Mouse (Mus musculus): ENCODE data around the gene Pdia4. TPM values are rescaled to one million over a fixed set of nuclear protein-coding genes. Genes with fewer than 3 reads are reported as not detected.
"Not testable (repeated sequence)": the region's sequence is repeated elsewhere in the genome, so short reads cannot be mapped to it uniquely, and the experiment has no call there.

The Pdia4 gene
- 39.3 and 47.8 TPM in 2 replicates for polyA plus RNA-seq (2012; rRNA removed)

DNA sequence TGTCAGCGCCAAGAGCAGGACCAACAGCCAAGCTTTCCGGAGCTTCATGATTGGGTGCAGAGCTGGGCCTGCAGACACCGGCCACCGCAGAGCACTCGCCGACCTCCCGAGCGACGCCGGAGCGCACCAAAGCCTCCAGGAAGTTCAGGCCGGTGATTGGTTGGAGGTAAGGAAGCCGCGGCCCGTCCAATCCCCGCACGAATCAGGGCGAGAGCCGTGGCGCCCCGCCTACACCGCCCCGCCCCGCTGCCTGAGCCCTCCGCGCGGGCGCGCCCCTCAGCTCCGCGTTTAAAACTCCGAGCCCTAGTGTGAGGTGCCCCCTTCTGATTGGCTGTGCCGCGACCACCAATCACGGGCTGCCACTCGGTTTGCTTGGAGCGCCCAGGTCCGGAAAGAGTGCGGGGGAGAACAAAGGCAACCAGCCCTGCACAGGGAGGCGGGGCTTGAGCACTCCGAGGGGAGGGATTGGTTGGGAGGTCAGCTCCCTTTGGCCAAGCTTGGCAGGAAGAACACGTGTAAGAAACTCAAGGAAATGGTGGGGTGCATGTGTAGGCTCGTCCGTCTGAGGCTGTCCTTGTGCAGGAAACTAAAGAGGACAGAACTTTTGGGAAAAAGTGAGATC, at the start of gene Pdia4:
Pdia4 (minus strand) TSS at position 174 of the 622 bp plus-strand sequence.
- peak; percentile 97 to 99 for DNase-seq (ENCODE audit: low read depth in 1 of 2, low spot score in 2 of 2)
- Histone ChIP-seq H3K4me3 (ENCODE audit: extremely low read depth, insufficient read depth, insufficient read length) (peak within 1 kb of the TSS; percentile 77), H3K27ac (ENCODE audit: insufficient read depth, low read length) (peak within 1 kb of the TSS; percentile 72), H3K27me3 (ENCODE audit: control insufficient read depth, insufficient read depth, low read length) (no peaks in the 10 kb centered on the region), H3K4me1 (ENCODE audit: control insufficient read depth, insufficient read depth, insufficient read length) (peaks cover 9% of the 10 kb centered on the region; the same call in 1 of the 2 replicates), H3K36me3 (ENCODE audit: control insufficient read depth, insufficient read depth, low read length) (no peaks in the 10 kb centered on the region)
- TF ChIP-seq POLR2A (IDR thresholded peaks at IDR 0.05; ENCODE audit: low read depth, low read length): peak; percentile 90
- no peak for TF ChIP-seq CTCF (IDR thresholded peaks at IDR 0.05; ENCODE audit: extremely low read depth, insufficient read depth, insufficient read length, insufficient replicate concordance)
- WGBS: under 1% methylated on average over 44 of the region's 44 CpGs

GRCm38 (mm10) chr6:47857729-47858128, 44.5 kb upstream of the Pdia4 start:
- DNase-seq (ENCODE audit: low read depth in 1 of 2, low spot score in 2 of 2); H3K4me3 ChIP-seq (ENCODE audit: extremely low read depth, insufficient read depth, insufficient read length); H3K4me1 ChIP-seq (ENCODE audit: control insufficient read depth, insufficient read depth, insufficient read length); H3K27me3 ChIP-seq (ENCODE audit: control insufficient read depth, insufficient read depth, low read length); H3K27ac ChIP-seq (ENCODE audit: insufficient read depth, low read length): not testable (repeated sequence)
- 91% methylated on average over 3 of the region's 3 CpGs for WGBS
- peaks cover 14% of the 10 kb centered on the region for H3K36me3 ChIP-seq (ENCODE audit: control insufficient read depth, insufficient read depth, low read length)

DNA sequence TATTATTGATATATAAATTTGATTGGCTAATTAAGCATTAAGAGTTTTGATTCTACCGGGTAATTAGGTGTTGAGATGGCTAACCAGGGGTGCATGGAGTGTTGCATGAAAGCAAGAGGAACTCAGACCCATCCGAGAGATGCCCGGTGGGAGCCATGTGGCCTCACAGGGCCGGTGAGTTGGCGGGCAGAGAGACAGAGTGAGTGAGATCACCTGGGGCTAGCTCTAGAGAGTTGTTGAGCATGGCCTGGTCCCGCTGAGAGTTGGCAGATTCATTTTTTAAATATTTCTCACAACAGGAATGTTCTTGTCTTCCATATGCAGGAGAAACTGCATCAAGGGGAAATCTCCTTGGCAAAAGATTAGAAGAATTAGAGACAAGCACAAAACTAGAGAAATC, 44.0 kb upstream of the Pdia4 start:
- Histone ChIP-seq H3K27me3 (ENCODE audit: control insufficient read depth, insufficient read depth, low read length) (no peaks in the 10 kb centered on the region), H3K27ac (ENCODE audit: insufficient read depth, low read length) (no peak overlapping the region), H3K4me3 (ENCODE audit: extremely low read depth, insufficient read depth, insufficient read length) (no peak overlapping the region), H3K36me3 (ENCODE audit: control insufficient read depth, insufficient read depth, low read length) (peaks cover 12% of the 10 kb centered on the region), H3K4me1 (ENCODE audit: control insufficient read depth, insufficient read depth, insufficient read length) (no peaks in the 10 kb centered on the region)
- TF ChIP-seq CTCF (IDR thresholded peaks at IDR 0.05; ENCODE audit: extremely low read depth, insufficient read depth, insufficient read length, insufficient replicate concordance) (no peak), POLR2A (IDR thresholded peaks at IDR 0.05; ENCODE audit: low read depth, low read length) (no peak)
- WGBS: 95% methylated on average over 6 of the region's 6 CpGs
- no peak for DNase-seq (ENCODE audit: low read depth in 1 of 2, low spot score in 2 of 2)

GRCm38 (mm10) chr6:47845779-47846178, 32.5 kb upstream of the Pdia4 start:
- H3K27me3 ChIP-seq (ENCODE audit: control insufficient read depth, insufficient read depth, low read length): no peaks in the 10 kb centered on the region
- DNase-seq (ENCODE audit: low read depth in 1 of 2, low spot score in 2 of 2): no peak

DNA sequence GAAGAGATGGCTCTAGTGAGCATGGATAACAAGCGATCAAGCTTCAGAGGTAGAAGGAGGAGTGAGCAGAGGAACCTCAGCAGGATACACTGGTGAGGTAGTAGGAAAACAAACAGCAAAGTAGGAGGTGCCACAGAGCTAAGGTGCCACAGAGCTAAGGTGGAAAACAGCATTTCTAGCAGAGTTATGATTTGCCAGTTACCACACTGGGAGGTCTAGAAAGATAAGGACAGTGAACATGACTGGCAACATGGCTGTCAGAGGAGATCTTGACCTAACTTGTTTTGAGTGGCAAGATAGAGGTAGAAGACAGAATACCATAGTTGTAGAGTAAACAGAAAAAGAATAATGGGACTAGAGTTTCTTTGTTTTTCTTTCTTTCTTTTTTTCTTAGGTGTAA, 29.1 kb upstream of the Pdia4 start:
- H3K27me3 ChIP-seq (ENCODE audit: control insufficient read depth, insufficient read depth, low read length): no peaks in the 10 kb centered on the region
- no peak for DNase-seq (ENCODE audit: low read depth in 1 of 2, low spot score in 2 of 2)
- 90% methylated on average over 1 of the region's 1 CpGs for WGBS
- peaks cover 3% of the 10 kb centered on the region; the same call in 1 of the 2 replicates for H3K36me3 ChIP-seq (ENCODE audit: control insufficient read depth, insufficient read depth, low read length)
- no peaks in the 10 kb centered on the region for H3K4me1 ChIP-seq (ENCODE audit: control insufficient read depth, insufficient read depth, insufficient read length)
- H3K4me3 ChIP-seq (ENCODE audit: extremely low read depth, insufficient read depth, insufficient read length): no peak overlapping the region
- TF ChIP-seq CTCF (IDR thresholded peaks at IDR 0.05; ENCODE audit: extremely low read depth, insufficient read depth, insufficient read length, insufficient replicate concordance) (no peak), POLR2A (IDR thresholded peaks at IDR 0.05; ENCODE audit: low read depth, low read length) (no peak)
- H3K27ac ChIP-seq (ENCODE audit: insufficient read depth, low read length): no peak overlapping the region

More at GRCm38 (mm10) chr6:47845779-47846178, 32.5 kb upstream of the Pdia4 start:
- Histone ChIP-seq H3K4me1 (ENCODE audit: control insufficient read depth, insufficient read depth, insufficient read length) (no peaks in the 10 kb centered on the region), H3K27ac (ENCODE audit: insufficient read depth, low read length) (no peak overlapping the region), H3K4me3 (ENCODE audit: extremely low read depth, insufficient read depth, insufficient read length) (no peak overlapping the region), H3K36me3 (ENCODE audit: control insufficient read depth, insufficient read depth, low read length) (peaks cover 2% of the 10 kb centered on the region; the same call in 1 of the 2 replicates)
- TF ChIP-seq POLR2A (IDR thresholded peaks at IDR 0.05; ENCODE audit: low read depth, low read length) (no peak), CTCF (IDR thresholded peaks at IDR 0.05; ENCODE audit: extremely low read depth, insufficient read depth, insufficient read length, insufficient replicate concordance) (no peak)

- Histone ChIP-seq H3K27ac (ENCODE audit: insufficient read depth, low read length) (no peak overlapping the region), H3K4me3 (ENCODE audit: extremely low read depth, insufficient read depth, insufficient read length) (no peak overlapping the region), H3K4me1 (ENCODE audit: control insufficient read depth, insufficient read depth, insufficient read length) (no peaks in the 10 kb centered on the region; the same call in 1 of the 2 replicates), H3K36me3 (ENCODE audit: control insufficient read depth, insufficient read depth, low read length) (peaks cover 3% of the 10 kb centered on the region; the same call in 1 of the 2 replicates), H3K27me3 (ENCODE audit: control insufficient read depth, insufficient read depth, low read length) (no peaks in the 10 kb centered on the region)
- WGBS: 90% methylated on average over 2 of the region's 2 CpGs
- no peak for TF ChIP-seq POLR2A (IDR thresholded peaks at IDR 0.05; ENCODE audit: low read depth, low read length)
- TF ChIP-seq CTCF (IDR thresholded peaks at IDR 0.05; ENCODE audit: extremely low read depth, insufficient read depth, insufficient read length, insufficient replicate concordance): no peak
- no peak for DNase-seq (ENCODE audit: low read depth in 1 of 2, low spot score in 2 of 2)
Observed at GRCm38 (mm10) chr6:47841831-47842230, 28.6 kb upstream of the Pdia4 start.

DNA sequence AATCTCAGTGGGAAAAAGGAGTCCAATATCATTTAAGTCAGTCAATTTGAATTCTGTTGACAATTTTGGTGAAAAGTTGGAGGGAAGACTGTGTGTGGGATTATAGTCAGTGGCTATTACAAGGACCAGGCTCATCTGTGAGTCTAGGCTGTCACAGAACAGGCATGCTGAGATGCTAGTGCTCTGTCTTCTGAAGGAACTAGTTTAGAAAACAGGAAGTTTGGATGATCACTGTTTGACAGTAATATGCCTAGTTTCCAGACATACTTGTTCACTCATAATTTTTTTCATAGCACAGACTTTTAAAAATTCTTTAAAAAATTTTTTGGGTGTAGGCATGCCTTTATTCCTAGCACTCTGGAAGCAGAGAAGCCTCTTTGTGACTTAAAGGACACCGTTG, 27.8 kb upstream of the Pdia4 start:
- TF ChIP-seq CTCF (IDR thresholded peaks at IDR 0.05; ENCODE audit: extremely low read depth, insufficient read depth, insufficient read length, insufficient replicate concordance) (no peak), POLR2A (IDR thresholded peaks at IDR 0.05; ENCODE audit: low read depth, low read length) (no peak)
- Histone ChIP-seq H3K27ac (ENCODE audit: insufficient read depth, low read length) (no peak overlapping the region), H3K27me3 (ENCODE audit: control insufficient read depth, insufficient read depth, low read length) (no peaks in the 10 kb centered on the region), H3K4me3 (ENCODE audit: extremely low read depth, insufficient read depth, insufficient read length) (no peak overlapping the region), H3K4me1 (ENCODE audit: control insufficient read depth, insufficient read depth, insufficient read length) (no peaks in the 10 kb centered on the region; the same call in 1 of the 2 replicates), H3K36me3 (ENCODE audit: control insufficient read depth, insufficient read depth, low read length) (peaks cover 3% of the 10 kb centered on the region; the same call in 1 of the 2 replicates)
- no peak for DNase-seq (ENCODE audit: low read depth in 1 of 2, low spot score in 2 of 2)
- WGBS: 96% methylated on average over 1 of the region's 1 CpGs

Data from spleen, adult 2 months (tissue).